Mouse (Mus musculus) lung, embryonic 15.5 days (tissue): ENCODE results near the gene Plin5. TPM values are rescaled to one million over a fixed set of nuclear protein-coding genes. Genes with fewer than 3 reads are reported as not detected.
A peak's percentile ranks its signal among the peaks of the same experiment; 100 is the strongest.

ENCODE experiments used
- ATAC-seq: fragments of 200-750 bp; cut with Nextera tagmentation; 2 replicates; pipeline ENCODE4 v1.8.0; 2017; ENCODE audit warnings: moderate number of reproducible peaks, borderline replicate concordance; ENCODE audit not compliant: low FRiP score, low TSS enrichment; ENCODE audit errors: extremely low read depth
- H3K27ac ChIP-seq: fragments of 300-500 bp; sonication (generic); 2 replicates; pipeline ENCODE4 v1.5.1; 2015; ENCODE audit warnings: moderate library complexity, mild to moderate bottlenecking, inconsistent platforms
- H3K27me3 ChIP-seq: fragments of 300-500 bp; sonication (generic); 2 replicates; pipeline ENCODE4 v1.6.1; 2015; ENCODE audit warnings: inconsistent platforms
- H3K36me3 ChIP-seq: fragments of 300-500 bp; sonication (generic); 2 replicates; pipeline ENCODE4 v1.6.1; 2015; ENCODE audit warnings: inconsistent platforms
- H3K4me1 ChIP-seq: fragments of 300-500 bp; sonication (generic); 2 replicates; pipeline ENCODE4 v1.6.1; 2015; ENCODE audit warnings: inconsistent platforms
- H3K4me2 ChIP-seq: fragments of 300-500 bp; sonication (generic); 2 replicates; pipeline ENCODE4 v1.6.1; 2015; ENCODE audit warnings: inconsistent platforms, mild to moderate bottlenecking, moderate library complexity
- H3K4me3 ChIP-seq: fragments of 300-500 bp; sonication (generic); 2 replicates; pipeline ENCODE4 v1.5.1; 2015; ENCODE audit warnings: mild to moderate bottlenecking, inconsistent platforms
- H3K9ac ChIP-seq: fragments of 300-500 bp; sonication (generic); 2 replicates; pipeline ENCODE4 v1.6.1; 2015; ENCODE audit warnings: inconsistent platforms
- H3K9me3 ChIP-seq: fragments of 300-500 bp; sonication (generic); 2 replicates; pipeline ENCODE4 v1.6.1; 2016; ENCODE audit warnings: inconsistent platforms
- WGBS: fragments of 180-500 bp; shearing (Covaris S2); methylation state at CpG from one replicate; pipeline ENCODE4 v1.1.7; 2015; 5-methylcytosine and 5-hydroxymethylcytosine counted together
- polyA plus RNA-seq: library from polyadenylated mRNA; unstranded; fragments of >200 nt; fragmentation: Nextera tagmentation; extraction: Ambion mirVana; gene quantifications from 2 replicates; pipeline ENCODE4 v1.2.1, GENCODE M21; 2015

Gene Plin5
- polyA plus RNA-seq, 1 experiment from 2014 or later = 0.95 TPM

GRCm38 (mm10) chr17:56103465-56104285 is 13.7 kb downstream of the Plin5 start:
- Histone ChIP-seq H3K4me2 (no peak overlapping the region), H3K4me1 (no peaks in the 10 kb centered on the region), H3K27ac (no peak overlapping the region), H3K9me3 (no peaks in the 10 kb centered on the region), H3K36me3 (peaks cover 42% of the 10 kb centered on the region), H3K4me3 (no peak overlapping the region), H3K9ac (no peak overlapping the region), H3K27me3 (no peaks in the 10 kb centered on the region)
- WGBS = 94% methylated on average over 8 of the region's 8 CpGs
- no peak for ATAC-seq

GRCm38 (mm10) chr17:56102927-56103326 is 14.5 kb downstream of the Plin5 start:
- Histone ChIP-seq H3K4me2 (no peak overlapping the region), H3K4me3 (no peak overlapping the region), H3K9me3 (no peaks in the 10 kb centered on the region), H3K9ac (no peak overlapping the region), H3K27me3 (no peaks in the 10 kb centered on the region), H3K27ac (no peak overlapping the region), H3K36me3 (peaks cover 49% of the 10 kb centered on the region), H3K4me1 (no peaks in the 10 kb centered on the region)
- WGBS = 94% methylated on average over 9 of the region's 9 CpGs
- ATAC-seq = 0 out of 2 replicates have a peak, but pooled peaks have one; percentile 20

GRCm38 (mm10) chr17:56102158-56102557 is 15.2 kb downstream of the Plin5 start:
- H3K9ac ChIP-seq = no peak overlapping the region
- no peaks in the 10 kb centered on the region for H3K27me3 ChIP-seq
- H3K27ac ChIP-seq = no peak overlapping the region
- no peak for ATAC-seq
- peaks cover 57% of the 10 kb centered on the region for H3K36me3 ChIP-seq
- no peak overlapping the region for H3K4me2 ChIP-seq
- no peak overlapping the region for H3K4me3 ChIP-seq
- H3K4me1 ChIP-seq = no peaks in the 10 kb centered on the region
- no peaks in the 10 kb centered on the region for H3K9me3 ChIP-seq
- WGBS = 85% methylated on average over 5 of the region's 5 CpGs

GRCm38 (mm10) chr17:56100811-56101210 is 16.6 kb downstream of the Plin5 start:
- no peak overlapping the region for H3K4me3 ChIP-seq
- no peak for ATAC-seq

GRCm38 (mm10) chr17:56098711-56099572 is 18.5 kb downstream of the Plin5 start:
- Histone ChIP-seq H3K4me1 (no peaks in the 10 kb centered on the region), H3K27ac (no peak overlapping the region), H3K4me3 (no peak overlapping the region), H3K27me3 (no peaks in the 10 kb centered on the region), H3K9me3 (no peaks in the 10 kb centered on the region), H3K36me3 (peaks cover 80% of the 10 kb centered on the region), H3K4me2 (no peak overlapping the region), H3K9ac (no peak overlapping the region)
- ATAC-seq = no peak
- WGBS = 90% methylated on average over 15 of the region's 15 CpGs

More at GRCm38 (mm10) chr17:56100811-56101210, 16.6 kb downstream of the Plin5 start:
- no peak overlapping the region for H3K27ac ChIP-seq
- no peaks in the 10 kb centered on the region for H3K27me3 ChIP-seq
- no peaks in the 10 kb centered on the region for H3K4me1 ChIP-seq
- H3K36me3 ChIP-seq = peaks cover 70% of the 10 kb centered on the region
- H3K4me2 ChIP-seq = no peak overlapping the region
- H3K9me3 ChIP-seq = no peaks in the 10 kb centered on the region
- no peak overlapping the region for H3K9ac ChIP-seq
- WGBS = 86% methylated on average over 3 of the region's 3 CpGs

GRCm38 (mm10) chr17:56098180-56098579 is 19.2 kb downstream of the Plin5 start:
- no peak overlapping the region for H3K27ac ChIP-seq
- H3K9ac ChIP-seq = no peak overlapping the region
- H3K27me3 ChIP-seq = no peaks in the 10 kb centered on the region
- H3K9me3 ChIP-seq = no peaks in the 10 kb centered on the region
- H3K4me3 ChIP-seq = no peak overlapping the region
- ATAC-seq = no peak
- H3K4me1 ChIP-seq = no peaks in the 10 kb centered on the region
- no peak overlapping the region for H3K4me2 ChIP-seq
- whole genome bisulfite sequencing = 92% methylated on average over 8 of the region's 8 CpGs
- H3K36me3 ChIP-seq = peaks cover 81% of the 10 kb centered on the region

GRCm38 (mm10) chr17:56096883-56097282 is 20.5 kb downstream of the Plin5 start:
- no peak for ATAC-seq
- H3K36me3 ChIP-seq = peaks cover 75% of the 10 kb centered on the region

GRCm38 (mm10) chr17:56092794-56093193 is 24.6 kb downstream of the Plin5 start:
- H3K27ac ChIP-seq = no peak overlapping the region
- H3K36me3 ChIP-seq = peaks cover 59% of the 10 kb centered on the region
- no peak for ATAC-seq
- H3K27me3 ChIP-seq = no peaks in the 10 kb centered on the region
- H3K4me2 ChIP-seq = no peak overlapping the region
- H3K9ac ChIP-seq = no peak overlapping the region
- H3K4me3 ChIP-seq = no peak overlapping the region
- H3K9me3 ChIP-seq = no peaks in the 10 kb centered on the region
- 93% methylated on average over 1 of the region's 1 CpGs for WGBS
- H3K4me1 ChIP-seq = no peaks in the 10 kb centered on the region

More at GRCm38 (mm10) chr17:56096883-56097282, 20.5 kb downstream of the Plin5 start:
- Histone ChIP-seq H3K4me1 (no peaks in the 10 kb centered on the region), H3K9ac (no peak overlapping the region), H3K4me3 (no peak overlapping the region), H3K27ac (no peak overlapping the region), H3K9me3 (no peaks in the 10 kb centered on the region), H3K27me3 (no peaks in the 10 kb centered on the region), H3K4me2 (no peak overlapping the region)
- WGBS = 88% methylated on average over 12 of the region's 12 CpGs

GRCm38 (mm10) chr17:56092312-56092711 is 25.1 kb downstream of the Plin5 start:
- Histone ChIP-seq H3K27me3 (no peaks in the 10 kb centered on the region), H3K4me1 (no peaks in the 10 kb centered on the region), H3K9ac (no peak overlapping the region), H3K36me3 (peaks cover 54% of the 10 kb centered on the region), H3K9me3 (no peaks in the 10 kb centered on the region), H3K4me3 (no peak overlapping the region), H3K4me2 (no peak overlapping the region), H3K27ac (no peak overlapping the region)
- 92% methylated on average over 1 of the region's 1 CpGs for WGBS
- ATAC-seq = no peak

GRCm38 (mm10) chr17:56080781-56081585 is 36.4 kb downstream of the Plin5 start:
- no peak for ATAC-seq
- H3K36me3 ChIP-seq = peaks cover 15% of the 10 kb centered on the region
- H3K27ac ChIP-seq = no peak overlapping the region
- H3K4me2 ChIP-seq = peak overlapping the region; percentile 92
- no peaks in the 10 kb centered on the region for H3K9me3 ChIP-seq
- H3K4me3 ChIP-seq = peak overlapping the region; percentile 92
- peaks cover 20% of the 10 kb centered on the region for H3K4me1 ChIP-seq
- H3K27me3 ChIP-seq = no peaks in the 10 kb centered on the region
- peak overlapping the region; percentile 93 for H3K9ac ChIP-seq
- 8% methylated on average over 8 of the region's 8 CpGs for WGBS

GRCm38 (mm10) chr17:56079921-56080320 is 37.5 kb downstream of the Plin5 start:
- Histone ChIP-seq H3K27ac (peak overlapping the region; percentile 62), H3K4me2 (peak overlapping the region; percentile 92), H3K27me3 (no peaks in the 10 kb centered on the region), H3K36me3 (peaks cover 15% of the 10 kb centered on the region), H3K4me3 (peak overlapping the region; percentile 92), H3K4me1 (peaks cover 26% of the 10 kb centered on the region), H3K9me3 (no peaks in the 10 kb centered on the region), H3K9ac (peak overlapping the region; percentile 93)
- ATAC-seq = no peak
- WGBS = 1% methylated on average over 11 of the region's 11 CpGs
